Mouse (Mus musculus) right cerebral cortex, postnatal 25 days (tissue): ENCODE measurements around the gene Entpd6.

ENCODE experiments used
- DNase-seq: peaks from one replicate; pipeline ENCODE4 v3.0.0; 2022

Gene Entpd6

DNA sequence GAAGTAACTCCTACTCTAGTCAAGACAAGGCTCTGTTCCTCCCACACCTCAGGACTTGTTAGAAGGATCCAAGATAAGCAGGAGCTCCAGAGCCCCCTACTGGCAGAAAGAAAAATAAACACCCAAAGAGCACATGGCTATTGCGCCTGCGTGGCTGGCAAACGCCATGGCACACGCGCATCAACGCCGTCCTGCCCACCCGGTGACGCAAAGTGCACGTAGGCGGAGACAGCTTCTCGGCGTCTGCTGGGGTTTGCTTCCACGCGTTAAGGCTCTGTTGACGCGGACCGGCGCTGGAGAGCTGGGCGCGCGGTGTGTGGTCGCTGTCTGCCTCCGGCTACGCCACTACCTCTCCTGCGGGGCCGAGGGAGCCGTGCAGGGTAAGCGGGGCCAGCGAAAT is at the start of gene Entpd6:
Entpd6 (plus strand) TSS at position 189 of the 400 bp plus-strand sequence.
- DNase-seq, result peak; percentile 97

DNA sequence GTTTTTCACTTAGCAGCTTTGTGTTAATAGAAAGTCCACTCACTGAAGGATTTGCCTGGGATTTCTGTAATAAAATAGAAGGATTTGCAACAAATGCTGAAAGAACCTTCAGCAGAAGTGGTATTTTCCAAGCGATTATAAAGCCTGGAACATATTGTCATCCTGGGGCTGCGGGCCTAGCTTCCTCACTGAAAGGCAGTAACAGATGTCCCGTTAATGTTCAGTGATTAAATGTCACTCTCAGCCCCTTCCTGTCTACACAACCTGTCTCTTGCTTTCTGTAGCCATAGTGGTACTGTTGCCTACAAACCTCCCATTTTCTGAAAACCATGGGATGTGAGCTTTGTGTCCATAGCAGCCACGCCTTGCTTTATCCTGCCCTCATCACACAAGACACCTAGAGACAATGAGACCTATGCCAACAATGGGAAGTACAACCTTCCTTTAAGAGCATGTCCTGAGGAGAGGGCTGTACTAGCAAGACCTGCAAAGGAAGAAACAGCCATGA is 36.6 kb upstream of the Entpd6 start:
- DNase-seq, result no peak

DNA sequence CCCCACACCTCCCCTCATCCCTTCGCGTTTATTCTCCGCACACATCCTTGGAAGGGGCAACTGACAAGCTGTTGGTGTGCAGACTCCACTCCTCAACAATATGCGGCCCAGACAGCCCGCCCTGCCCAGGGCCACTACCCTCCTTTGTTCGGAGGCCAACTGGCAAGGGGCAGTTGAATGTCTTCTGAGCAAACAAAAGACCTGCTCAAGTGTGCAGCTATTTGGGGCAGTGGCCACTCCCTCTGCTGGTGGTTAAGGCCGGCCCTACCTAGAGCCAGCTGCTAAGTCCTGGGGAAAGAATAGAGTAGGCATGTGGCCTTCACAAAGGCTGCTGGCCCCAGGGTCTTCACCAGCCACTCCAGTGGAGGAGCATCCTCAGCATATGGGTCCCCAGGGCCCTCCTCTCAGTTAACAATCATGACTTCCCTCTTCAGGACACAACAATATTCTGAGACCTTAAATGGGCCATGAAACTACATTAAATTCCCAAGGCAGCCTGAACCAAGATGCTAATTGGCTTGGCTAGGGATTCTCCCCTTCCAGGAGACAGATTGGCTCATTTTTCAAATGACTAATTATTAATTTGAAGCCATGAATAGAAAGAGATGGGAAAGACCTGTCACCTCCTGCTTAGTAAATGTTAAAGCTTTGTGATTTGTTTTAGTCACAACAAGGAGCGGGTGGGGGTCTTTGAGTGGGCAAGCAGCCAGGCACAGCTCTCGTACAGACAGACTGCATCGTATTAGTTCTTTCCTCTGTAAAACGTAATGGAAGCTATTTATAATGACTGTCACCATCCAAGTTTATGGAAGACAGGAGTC is 12.9 kb upstream of the Entpd6 start:
- no peak for DNase-seq

DNA sequence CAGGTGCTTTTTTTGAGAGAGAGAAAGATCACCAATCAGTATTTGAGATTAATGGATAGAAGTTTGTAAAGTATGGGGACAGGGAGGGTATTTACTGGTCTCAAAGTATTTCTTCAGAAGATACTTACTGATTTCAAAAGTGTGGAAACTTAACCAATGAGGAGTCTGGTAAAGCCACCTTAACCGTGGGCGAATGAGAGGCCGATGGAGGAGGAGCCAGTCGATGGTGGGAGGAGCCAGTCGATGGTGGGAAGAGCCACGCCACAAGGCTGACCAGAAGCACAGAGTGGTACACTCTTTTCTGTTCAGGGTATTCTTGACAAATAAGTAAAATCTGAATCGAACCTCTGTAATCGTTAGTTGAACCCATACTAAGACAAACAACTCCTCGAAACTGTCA is 11.0 kb upstream of the Entpd6 start:
- DNase-seq, result no peak

DNA sequence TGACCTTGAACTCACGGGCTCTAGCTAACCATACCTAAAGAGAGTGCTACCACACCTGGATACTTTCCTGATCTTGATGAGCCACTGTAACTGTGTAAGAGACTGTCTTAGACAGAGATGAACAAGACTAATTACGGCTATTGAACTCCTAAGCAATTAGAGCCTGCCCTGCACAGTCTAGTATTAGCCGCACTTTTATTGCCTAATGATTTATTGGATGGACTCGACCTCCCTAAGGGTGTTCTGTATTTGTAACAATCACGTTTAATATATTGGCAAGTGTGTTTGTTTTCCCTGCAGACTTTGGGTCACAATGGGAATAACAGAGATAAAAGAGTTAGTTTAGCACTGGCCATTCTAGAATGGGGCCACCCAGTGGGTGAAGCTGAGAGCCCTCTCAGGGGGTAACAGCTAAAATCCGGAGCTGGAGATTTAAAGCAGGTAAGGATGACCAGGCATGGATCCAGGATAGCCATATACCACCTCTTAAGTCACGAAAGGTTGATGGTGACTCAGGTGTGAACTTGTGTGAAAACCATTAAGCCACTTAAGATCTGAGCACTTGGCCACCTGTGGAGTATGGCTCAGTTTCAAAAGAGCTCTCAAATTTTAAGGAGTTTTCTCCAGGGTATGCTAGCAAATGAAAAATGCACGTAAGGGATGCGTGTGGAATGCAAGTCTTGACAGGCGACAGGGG is 8.5 kb upstream of the Entpd6 start:
- DNase-seq, result no peak

DNA sequence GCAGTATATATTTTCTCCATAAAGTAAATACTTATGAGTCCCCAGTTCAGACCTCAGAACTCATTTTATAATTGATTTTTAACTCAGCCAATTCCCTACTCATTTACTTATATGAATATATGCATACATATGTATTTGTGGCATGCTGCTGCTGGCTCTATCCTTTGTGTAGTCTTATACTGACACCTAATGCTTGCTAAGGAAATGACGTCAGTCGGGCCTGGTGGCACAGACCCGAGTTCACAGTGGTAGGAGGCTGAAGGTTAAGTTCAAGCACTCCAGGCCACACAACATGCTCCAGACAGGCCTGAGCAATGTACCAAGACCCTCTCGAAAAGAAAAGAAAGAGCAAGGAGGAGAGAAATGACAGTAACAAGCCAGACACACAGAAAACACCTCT is 7.4 kb upstream of the Entpd6 start:
- DNase-seq, result no peak

DNA sequence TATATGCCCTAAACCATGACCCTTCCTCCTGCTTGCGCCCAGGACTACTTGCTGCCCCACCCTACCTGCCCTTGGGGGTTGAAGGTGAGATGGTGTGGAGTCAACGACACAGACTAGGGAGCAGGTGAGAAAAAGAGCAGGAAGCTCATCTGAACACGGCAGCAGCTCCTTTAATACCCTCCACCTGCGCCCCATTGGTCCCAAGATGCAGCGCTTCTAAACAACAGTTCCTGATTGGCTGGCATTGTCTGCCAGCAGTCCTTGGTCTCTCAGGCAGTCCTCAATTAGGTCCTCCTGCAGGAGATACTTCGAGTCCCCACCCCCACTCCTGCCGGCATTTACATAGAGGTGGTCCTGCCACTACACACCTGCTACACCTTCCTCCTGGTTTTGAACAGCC is 3.8 kb upstream of the Entpd6 start:
- no peak for DNase-seq

DNA sequence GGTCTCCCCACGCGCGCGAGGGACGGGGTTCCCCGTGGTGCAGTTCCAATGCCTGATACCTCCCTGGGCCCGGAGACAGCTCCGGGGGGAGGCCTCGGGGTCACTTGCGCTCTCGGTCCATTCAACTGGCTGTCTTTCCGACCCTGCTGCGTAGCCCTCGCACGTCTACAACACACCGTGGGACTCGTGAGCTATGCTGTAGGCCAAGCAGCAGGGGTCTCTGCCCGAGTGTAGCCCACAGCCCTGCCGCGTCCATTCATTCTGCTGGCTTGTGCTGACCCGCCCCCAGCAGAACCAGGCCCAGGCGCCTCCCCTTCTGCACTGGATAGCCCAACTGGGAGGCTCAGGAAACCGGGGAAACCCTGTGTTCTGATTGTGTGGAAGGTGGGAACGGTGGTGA is 441 bp downstream of the Entpd6 start:
- no peak for DNase-seq

DNA sequence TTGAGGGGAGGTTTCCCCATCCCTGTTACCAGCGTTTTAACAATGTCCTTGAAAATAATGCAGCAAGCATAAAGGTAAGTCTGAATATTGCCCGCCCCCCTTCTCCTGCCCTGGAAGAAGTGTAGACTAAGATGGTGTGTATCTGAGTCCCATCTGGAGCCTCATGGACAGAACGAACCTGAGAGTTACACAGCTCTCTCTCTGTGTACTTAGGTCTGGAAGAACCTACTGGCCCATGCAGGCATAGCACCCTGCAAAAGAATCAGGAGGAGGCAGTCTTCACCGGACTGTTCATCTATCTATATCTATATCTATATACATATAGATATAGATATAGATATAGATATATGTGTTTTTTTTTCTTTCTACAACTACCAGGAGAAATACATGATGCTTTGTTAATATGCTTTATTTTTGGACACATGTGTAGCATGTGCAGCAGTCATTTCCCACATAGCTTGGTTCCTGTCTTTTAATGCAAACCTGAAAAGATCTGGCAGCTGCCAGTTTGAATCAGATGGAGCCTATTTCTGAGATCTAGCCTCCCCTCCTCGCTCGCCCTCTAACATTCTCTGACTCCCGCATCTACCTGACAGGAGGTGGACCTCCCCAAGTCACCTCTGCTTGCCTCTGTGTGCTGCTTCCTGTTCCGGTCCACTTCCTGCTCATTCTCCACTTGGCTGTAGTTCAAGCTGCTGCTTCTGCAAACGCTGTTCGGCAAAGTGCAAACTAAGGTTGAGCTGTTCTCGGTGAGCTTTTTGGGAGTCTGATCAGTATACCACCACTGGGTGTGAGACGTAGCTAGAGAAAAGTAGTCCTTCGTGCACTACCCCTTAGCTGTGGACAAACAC is 1.5 kb downstream of the Entpd6 start:
- DNase-seq, result no peak

DNA sequence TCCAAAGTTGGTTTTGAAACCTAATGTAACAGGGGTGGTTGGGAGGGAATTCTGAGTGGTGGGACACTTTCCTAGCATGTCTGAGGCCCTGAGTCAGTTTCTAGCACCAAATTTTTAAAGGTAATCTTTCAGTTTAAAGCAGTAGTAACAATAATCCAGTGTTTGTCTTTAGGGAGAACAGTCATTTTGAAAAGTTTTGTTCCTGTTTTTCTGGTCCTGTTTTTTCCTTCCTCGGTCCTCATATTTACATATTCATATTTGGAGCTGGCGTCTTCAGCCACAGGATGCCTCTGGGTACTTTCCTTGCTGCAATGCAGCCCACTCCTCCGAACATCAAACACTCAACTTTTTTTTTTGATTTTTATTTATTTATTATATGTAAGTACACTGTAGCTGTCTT is 6.2 kb downstream of the Entpd6 start:
- DNase-seq, result no peak

DNA sequence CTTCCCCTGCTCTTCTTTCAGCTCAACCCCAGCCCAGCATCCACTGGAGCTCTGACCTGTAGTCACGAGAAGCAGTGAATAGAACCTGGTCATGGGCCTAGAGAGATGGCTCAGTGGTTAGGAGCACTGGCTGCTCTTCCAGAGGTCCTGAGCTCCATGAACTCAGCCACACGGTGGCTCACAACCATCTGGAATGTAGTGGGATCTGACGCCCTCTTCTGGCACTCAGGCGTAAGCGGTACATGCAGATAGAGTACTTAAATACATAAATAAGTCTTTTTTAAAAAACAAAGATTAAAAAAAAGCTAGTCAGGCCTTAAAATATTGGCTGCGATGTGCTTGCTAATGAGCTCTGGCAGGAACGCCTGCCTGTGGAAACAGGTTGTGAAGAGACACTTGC is 12.6 kb downstream of the Entpd6 start:
- DNase-seq, result no peak

DNA sequence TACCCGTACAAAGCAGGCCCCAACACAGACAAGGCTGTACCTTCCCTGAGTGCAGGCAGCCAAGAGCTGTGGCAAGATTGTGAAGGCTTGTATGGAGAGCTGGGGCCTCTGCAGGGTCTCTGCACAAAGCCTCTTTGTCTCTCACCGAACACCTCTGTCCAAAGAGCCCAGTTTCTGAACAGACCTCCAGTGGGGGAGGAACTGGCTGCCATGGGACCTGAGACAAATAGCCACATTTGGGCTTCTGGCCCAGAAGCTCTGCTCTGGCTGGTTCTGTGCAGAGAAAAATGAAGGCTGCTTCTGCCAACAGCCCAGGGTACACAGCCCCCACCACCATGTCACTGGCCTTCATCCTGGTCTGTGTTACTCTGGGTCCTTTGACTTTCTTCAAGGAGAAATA is 16.8 kb downstream of the Entpd6 start:
- no peak for DNase-seq

DNA sequence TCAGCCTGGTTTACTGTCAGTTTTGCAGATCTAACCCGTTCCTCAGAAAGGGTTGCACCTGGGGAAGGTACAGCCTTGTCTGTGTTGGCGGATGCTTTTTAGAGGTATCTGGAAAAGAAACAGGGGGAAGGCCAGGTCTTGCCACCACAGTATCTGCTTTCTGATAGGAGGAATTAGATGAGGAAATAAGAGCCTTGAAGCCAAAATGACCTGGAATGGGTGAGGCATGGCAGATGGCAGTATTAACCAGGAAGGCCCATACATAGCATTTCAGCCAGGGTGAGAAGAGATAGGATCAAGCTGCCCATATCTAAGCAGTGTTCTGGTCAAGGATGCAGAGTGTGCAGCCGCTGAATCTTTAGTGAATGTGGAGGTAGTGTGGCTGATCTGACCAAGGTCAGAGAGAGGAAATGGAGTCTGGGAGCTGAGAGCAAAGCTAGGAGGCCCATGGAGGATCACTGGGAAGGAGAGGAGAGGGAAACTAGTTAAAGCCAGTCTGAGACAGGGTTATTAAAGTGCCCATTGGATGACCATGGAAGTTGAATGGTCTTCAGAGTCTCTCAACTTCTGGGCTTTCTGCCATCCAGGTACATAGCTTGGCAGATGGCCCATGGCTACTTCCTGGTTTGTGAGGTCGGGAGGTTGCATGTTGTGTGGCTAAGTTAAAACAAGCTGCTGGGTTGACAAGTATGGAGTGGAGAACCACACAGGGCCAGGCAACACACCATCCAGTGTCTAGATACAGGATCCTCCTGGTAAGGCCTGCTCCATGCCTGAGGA is 17.4 kb downstream of the Entpd6 start:
- DNase-seq, result no peak

DNA sequence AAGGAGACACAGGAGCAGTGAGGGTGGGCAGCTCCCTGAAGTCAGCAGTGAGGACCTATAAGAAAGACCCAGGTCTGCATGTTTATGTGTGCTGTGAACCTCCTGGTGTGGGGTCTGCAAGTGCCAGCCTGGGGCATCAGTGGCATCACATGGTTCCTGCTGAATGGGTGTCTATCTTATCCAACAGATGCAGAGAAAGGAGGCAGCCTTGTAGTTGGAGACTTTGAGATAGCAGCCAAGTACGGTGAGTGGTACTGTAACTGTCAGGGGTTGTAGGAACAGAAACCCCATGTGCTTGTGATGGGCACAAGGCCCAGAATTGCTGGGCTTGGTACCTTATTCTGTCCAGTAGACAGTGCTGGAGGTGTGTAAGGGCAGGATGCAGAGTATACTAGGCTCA is 19.8 kb downstream of the Entpd6 start:
- no peak for DNase-seq

DNA sequence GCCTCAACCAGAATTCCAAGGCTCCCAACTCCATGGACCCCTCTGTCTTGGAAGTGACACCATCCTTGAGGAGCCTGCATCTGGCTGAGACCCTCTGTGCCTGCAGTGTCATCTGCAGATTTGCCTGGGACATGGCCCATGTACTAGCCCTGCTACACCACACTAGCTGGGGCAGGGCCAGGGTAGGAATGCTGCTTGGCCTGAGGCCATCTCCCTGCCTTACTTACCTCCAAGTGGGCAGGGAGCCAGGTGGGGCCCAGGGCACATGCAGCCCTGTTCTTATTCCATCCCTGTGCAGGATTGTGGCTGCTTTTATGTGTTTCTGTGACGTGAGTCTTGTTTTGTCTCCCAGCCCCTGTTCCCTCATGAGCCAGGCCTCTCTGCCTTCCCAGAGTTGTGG is 21.9 kb downstream of the Entpd6 start:
- DNase-seq, result no peak

DNA sequence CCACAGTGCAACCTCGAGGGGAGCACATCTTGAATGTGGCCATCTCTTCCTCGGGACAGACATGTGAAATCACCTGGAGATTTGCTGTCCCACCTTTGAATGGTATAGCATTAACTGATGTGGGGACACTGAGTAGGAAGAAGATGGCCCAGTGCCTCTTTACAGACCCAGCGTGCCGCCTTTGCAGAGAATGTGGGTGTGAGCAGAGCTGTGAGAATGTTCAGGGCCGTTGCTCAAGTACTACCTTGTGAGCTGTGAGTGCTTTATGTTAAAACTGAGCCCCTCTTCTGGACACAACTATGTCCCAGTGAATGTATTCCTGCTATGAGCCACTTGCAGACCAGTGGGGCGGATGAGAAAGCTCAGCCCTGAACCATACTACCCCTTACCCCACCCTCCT is 22.3 kb downstream of the Entpd6 start:
- no peak for DNase-seq

DNA sequence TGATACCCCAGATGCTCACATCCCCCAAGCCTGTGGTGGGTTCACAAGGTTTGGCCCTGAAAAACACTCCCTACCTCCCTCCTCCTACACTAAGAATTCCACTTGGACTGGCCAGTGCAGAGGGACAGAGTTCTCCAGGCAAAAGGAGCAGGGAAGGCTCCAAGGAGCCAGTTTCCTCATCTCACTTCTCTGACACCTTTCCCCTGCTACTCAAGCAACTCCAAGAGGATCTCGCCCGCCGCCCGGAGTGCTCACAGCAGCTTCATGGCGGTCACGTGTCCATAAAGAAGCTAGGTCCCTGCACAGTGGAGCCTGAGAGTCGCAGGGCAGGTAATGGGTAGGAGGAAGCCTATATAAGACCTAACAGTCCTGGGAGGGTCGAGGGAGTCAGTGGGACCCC is 23.2 kb downstream of the Entpd6 start:
- no peak for DNase-seq

DNA sequence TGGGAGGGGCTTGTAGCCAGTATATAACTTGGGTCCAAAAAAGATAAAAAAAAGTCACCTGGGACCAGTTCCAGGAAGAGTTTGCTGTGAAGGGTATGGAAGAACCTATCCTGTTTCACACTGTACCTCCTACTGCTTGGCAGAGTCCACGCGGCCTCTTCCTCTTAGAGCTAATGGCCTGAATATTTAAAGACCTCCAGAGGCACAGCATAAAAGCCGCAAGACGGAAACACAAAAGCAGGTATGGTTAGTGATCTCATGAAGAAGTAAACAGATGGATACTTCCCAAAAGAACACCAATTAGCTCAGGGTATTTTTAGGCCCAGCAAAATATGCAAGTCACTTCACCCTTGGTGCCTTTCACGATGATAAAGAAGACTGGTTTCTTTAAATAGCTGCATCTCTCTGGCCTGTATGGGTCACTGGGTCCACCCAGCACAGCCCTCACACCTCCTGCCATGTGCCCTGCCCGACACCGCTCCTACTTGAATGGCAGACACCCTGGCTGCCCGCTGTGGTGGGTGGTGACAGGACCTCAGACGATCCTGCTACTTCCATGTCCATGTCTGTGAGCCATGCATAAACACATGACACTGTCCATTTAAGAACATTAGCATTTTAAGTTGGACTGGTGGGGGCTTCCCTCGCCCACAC is 23.8 kb downstream of the Entpd6 start:
- DNase-seq, result no peak

DNA sequence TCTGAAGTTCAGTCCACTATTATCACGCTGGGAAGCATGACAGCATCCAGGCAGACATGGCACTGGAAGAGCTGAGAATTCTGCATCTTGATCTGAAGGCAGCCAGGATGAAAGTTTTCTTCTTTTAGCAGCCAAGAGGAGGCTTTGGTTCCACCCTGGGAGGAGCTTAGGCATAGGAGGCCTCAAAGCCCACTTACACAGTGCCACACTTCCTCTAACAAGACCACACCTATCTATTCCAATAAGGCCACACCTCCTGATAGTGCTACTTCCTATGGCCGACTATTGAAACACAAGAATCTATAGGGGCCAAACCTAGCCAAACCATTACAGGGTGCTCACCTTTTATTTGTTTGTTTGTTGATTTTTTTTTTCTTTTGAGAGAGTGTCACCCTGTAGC is 34.0 kb downstream of the Entpd6 start:
- no peak for DNase-seq

DNA sequence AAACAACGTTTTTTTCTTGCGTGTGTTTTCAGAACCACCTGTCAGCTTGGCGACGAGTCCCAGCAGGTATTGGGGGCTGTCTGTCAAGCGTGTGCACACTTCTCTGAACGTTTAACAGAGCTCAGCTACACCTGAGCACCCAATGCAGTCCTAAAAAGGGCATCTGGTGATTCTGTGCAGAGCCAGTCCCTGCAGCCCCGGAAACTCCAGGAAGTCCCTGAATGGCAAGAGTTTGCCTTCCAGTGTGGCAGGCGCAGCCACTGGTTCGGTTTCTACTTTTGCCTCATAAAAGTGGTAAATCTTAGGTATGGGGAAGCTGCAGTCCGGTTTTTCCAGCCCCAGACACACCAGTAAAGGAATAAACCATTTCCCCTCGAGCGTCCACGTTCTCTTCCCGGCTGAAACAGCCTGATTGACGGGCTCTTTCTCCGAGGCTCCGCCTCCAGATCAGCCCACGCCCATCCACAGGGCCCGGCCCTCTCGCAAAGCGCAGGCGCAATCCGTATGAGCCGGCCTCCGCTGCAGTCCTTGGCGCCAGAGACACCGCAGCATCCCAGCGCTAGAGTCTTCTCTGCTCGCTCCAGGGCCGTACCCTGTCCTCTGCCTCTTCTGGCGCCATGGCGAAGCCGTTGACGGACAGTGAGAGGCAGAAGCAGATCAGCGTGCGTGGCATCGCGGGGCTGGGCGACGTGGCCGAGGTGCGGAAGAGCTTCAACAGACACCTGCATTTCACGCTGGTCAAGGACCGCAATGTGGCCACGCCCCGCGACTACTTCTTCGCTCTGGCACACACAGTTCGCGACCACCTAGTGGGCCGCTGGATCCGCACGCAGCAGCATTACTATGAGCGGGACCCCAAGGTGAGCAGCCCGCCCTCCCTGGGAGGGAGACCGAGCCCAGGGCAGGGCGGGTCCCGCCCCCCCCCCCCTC is 37.7 kb downstream of the Entpd6 start, which contains the start of gene Pygb:
Pygb (plus strand) TSS at position 485 of the 930 bp plus-strand sequence.
- DNase-seq, result peak; percentile 87
